Mouse (Mus musculus): Measurements from ENCODE around the gene Adgre1.
"Not testable (repeated sequence)": the region's sequence is repeated elsewhere in the genome, so short reads cannot be mapped to it uniquely, and the experiment has no call there.

Gene Adgre1

DNA sequence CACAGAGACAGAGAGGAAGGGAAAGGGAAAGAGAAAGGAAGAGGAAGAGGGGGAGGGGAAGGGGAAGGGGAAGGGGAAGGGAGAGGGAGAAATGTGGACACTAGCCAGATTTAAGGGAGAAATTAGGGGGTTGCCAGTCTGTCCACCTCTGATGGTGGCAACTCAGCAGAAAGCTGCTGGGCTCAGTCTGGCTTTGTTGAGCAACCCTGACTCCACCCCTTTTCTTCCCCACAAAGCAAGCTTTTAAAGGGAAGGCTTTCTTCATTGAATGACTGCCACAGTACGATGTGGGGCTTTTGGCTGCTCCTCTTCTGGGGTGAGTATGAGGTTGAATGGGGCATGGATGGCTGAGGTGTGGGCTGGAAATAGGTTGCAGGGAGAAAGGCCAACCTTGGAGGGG lies at the start of gene Adgre1:
Adgre1 (plus strand) TSS at position 251 of the 400 bp plus-strand sequence.
- DNase-seq (ENCODE audit: low spot score) = no peak

DNA sequence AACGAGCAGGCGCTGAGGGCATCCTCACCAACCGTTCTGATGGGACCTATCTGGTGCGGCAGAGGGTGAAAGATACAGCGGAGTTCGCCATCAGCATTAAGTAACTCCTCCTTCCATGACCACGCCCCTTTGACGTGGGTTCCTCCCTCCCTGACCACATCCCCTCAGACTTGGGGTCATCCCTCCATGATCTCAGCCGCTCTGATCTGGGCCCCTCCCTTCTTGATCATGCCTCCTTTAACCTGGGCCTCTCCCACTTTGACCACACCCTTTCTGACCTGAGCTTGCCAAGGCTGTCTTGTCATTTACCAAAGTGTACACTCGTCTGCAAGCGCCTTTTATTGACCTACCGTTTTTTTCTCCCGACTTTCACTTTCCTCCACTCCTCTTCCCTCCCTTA lies 46.7 kb upstream of the Adgre1 start:
- DNase-seq (ENCODE audit: low spot score) = no peak

DNA sequence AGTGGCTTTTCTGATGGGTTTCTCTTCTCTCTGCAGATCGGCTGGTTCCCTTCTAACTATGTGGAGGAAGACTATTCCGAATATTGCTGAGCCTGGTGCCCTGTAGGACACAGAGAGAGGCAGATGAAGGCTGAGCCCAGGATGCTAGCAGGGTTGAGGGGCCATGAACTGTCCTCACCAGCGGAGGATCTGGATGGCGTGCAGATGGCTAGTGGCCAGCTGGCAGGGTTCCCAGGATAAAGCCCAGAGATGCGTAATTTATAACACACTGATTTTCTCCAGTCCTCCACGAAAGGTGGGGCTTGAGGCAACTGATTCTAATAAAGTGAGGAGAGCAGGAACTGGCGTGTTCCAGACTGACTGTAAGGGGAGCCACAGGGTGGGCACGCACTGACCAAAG lies 30.9 kb upstream of the Adgre1 start:
- DNase-seq (ENCODE audit: low spot score) = no peak

DNA sequence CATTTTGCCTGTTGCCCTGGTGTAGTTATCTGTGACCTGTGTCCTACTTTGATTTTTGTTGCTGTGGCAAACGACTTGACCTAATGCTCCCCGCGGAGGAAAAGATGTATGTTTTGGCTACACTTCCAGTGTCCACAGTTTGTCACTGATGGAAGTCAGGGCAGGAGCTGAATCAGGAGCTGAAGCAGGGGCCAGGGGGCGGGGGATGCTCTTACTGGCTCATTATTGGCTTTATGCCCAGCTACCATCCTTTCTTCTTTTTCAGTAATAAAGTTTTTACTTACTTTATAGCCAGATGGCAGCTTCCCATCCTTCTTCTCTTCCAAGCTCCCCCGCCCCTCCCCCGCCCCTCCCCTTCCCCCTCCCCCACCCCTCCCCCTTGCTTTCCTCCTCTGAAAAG lies 29.5 kb upstream of the Adgre1 start:
- DNase-seq (ENCODE audit: low spot score) = no peak

DNA sequence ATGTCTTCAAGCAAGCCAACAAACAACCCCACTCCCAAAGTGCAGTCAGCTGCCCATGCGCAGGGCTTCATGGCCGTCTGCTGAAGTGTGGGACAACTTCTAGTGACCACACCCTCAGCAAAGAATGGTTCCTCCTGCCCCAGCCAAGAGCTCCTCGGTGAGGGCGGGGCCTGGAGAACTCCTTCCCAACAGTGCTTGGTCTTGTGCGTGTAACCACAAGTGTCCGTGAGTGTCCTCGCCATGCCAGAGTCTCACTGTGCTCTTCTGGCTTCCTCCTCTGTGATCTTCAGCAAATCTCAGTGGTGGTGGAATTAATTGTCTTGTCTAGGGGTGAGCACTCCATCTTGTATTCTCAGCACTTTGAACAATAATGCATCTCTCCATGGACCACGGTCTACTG lies 27.5 kb upstream of the Adgre1 start:
- DNase-seq (ENCODE audit: low spot score) = no peak

DNA sequence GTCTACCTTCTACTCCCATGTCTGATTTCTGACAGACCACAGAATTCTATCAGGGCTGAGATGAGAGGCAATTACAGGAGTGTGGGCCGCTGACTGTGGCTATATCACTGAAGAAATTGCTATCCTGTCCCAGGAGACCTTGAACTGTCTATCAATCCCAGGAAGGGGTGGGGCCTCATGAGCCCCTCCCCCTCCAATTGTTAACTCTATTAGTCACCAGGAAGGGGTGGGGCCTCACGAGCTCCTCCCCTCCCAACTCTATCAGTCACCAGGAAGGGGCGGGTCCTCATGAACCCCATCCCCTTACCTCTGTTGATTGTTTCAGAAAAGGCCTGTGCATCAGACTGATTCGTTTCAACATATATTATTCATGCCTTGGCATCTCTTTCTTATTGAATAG lies 26.2 kb upstream of the Adgre1 start:
- DNase-seq (ENCODE audit: low spot score) = no peak

DNA sequence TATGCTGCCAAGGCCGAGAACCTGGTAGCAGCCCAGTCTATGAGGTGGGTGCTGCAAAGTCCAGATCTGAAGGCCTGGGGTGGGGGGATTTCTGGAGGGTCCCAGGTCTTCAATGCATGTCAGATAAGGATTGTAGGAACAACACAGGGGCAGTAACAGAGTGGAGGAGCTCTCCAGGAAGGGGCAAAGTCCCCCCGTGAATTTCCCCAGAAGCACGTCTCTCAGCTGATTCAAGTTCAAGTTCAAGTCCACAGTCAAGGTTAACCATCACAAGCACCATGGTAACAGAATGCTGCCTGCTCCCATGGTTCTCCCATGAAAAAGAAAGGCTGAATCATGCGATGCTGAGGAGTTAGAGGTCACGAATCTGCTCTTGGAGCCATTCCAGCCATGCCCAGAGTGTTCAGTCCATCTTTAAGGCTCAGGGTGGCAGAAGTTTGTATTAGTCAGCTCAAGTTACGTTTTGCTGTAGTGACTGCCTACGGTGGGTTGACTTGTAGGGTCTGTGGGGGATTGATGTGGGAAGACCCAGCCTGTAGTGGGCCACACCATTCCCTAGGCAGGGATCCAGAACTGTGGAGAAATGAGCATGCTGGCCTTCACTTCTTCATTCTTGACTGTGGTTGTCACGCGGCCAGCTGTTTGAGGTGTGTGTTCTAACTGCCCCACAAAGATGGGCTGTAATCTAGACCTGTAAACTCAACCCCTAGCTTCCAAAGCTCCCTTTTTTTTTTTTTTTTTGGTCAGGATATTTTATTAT lies 24.3 kb upstream of the Adgre1 start:
- no peak for DNase-seq (ENCODE audit: low spot score)

DNA sequence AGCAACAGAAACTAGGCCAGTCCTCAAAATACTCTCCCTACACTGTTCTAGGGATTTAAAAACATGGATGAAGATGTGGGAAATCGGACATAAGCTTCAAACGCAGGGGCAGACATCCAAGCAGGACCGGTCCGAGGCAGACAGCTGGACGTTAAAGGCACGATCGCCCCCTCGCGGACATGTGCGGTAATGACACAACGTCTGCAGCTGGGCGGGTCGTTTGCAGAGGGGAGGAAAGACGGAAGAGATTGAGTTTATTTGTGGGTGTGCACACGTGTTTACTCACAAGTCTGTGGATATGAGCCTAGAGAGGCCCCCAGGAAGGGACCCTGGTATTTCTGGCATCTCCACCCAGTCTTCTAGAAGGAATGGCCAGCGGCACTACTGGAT lies 23.7 kb upstream of the Adgre1 start:
- DNase-seq (ENCODE audit: low spot score) = peak; percentile 82

DNA sequence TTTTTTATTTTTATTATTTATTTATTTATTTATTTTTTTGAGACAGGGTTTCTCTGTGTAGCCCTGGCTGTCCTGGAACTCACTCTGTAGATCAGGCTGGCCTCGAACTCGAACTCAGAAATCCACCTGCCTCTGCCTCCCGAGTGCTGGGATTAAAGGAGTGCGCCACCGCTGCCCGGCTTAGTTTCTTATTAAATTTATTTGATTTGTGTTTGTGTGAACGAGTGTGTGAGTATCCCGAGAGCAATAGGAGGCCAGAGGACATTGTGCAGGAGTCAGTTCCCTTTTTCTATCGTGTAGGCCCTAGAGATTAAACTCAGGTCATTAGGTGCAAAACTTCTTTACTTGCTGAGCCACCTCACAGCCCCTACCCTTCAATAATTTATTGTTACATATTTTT lies 23.3 kb upstream of the Adgre1 start:
- not testable (repeated sequence) for DNase-seq (ENCODE audit: low spot score)

DNA sequence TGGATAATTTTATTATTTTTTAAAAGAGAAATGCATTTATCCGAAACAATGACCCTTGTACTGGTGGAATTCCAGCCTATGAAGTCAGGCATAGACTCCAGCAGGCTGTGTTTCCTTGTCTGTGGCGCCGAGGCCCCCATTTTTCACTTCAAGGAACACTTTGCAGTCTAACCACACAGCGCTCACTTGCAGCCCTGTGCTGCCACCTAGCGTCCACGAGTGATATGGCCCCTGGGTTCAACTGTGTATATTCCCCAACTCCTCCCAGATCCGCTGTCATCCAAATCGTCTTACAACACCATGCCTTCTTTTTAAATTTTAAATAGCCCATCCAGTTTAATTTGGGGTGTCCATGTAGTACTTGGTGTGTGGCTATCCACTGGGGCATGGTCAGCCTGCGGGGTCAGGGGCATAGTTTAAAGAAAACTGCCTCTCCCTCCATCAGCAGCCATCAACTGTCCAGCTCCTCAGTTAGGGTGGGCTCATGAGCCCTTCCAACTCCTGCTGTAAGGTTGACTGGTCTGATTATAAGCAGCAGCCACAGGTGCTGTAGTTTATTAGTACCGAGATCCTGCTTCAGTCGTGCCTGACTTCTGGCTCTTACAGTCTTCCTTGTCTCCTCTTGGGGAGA lies 22.7 kb upstream of the Adgre1 start:
- peak; percentile 95 for DNase-seq (ENCODE audit: low spot score)

DNA sequence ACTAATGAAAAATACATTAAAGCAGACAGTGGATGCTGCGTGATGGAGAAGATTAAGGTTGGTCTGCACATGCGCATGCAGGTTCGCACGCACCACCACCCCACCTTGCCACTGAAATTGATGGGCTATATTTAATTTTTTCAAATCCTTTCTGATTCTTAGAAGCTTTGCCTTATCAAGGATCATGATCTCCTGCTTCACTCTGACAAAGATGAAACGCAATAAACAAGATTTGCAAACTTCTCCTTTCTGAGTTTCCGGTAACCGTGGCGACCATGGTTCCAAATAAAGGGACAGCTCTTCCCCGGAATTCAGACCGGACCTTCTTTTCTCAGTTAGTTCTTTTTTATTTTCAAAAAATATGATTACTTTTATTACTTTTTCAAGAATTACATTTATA lies 20.5 kb upstream of the Adgre1 start:
- no peak for DNase-seq (ENCODE audit: low spot score)

DNA sequence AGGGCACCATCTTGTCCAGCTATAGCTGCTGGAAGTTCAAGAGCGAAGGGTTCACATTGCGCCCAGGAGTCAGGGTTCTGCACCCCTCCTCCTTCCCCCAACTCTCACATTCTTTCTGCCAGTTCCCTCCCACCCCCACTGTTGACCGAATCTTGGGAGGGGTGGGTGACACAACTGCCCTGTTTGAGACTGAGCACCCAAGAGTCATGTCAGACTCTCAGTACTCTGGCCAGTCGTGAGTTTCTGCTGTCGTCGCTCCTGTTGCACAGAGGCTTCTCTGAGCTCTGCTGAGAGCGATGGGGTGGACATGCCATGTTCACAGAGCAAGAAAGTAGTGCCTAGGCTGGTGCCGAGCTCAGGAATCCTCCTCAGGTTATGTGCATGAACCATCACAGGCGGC lies 19.2 kb upstream of the Adgre1 start:
- DNase-seq (ENCODE audit: low spot score) = no peak

DNA sequence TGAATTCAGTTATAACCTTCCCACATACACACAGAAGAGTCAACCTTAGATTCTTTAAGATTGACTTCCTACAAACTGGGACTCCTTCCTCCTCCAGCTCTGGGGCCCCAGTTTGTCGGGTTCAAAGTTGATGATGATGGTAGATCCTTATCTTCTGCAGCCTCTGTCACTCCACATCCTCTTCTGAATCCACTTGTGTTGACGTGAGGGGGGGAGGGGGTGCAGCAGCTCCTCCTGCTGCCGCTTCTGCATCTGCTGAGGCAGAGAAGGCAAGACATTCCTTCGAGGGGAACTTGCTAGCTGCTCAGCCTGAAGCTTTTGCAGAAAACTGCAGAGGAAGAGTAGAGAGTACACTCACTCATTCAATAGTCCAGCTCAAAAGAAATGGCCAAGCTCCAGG lies 16.9 kb upstream of the Adgre1 start:
- DNase-seq (ENCODE audit: low spot score) = no peak

DNA sequence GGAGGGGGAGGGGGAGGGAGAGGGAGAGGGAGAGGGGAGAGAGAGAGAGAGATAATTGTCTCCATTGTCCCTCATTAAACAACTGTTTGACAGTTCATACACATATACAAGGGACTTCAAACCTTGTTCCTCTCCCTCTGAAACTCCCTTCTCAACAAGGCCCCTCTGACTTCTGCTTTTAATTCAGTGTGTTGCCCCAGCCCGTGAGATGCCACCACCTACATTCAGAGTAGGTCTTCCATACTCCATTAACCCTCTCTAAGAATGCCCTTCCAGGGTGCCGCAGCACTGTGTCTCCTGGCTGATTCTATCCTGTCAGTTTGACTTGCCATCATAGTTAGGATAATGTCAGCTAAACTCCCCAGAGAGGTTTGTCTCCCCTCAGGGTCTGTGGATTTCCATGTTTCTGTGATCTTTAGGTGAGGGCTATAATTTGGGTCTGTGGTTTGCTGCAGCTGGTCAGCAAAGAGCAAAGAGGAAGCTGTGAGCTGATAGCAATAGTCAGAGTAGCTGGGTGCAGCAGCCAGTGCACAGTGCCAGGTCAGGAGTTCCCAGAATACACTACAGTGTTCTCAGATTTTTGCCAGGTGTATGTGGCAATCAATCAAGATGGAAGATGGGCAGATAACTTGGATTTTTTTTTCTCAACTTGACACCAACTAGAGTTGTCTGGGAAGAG lies 14.3 kb upstream of the Adgre1 start:
- DNase-seq (ENCODE audit: low spot score) = no peak

DNA sequence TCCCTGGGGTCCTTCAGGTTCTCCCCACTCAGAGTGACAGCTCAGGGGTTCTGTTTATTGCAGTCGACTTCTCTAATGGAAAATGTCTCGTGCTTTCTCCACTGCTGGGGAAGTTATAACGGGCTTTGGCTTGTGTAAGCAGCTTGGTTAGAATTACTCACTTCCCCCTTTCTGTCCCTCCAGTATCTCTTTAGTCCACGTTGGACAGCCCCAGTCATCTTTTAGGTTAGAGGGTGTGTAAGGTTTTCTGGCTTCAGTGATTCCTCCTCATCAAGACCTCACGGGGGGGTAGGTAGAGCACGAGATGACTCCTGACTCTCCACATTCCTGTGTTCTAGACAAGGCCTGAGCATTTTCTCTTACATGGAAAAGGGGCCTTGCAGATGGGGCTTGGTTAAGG lies 11.5 kb upstream of the Adgre1 start:
- peak; percentile 20 for DNase-seq (ENCODE audit: low spot score)

DNA sequence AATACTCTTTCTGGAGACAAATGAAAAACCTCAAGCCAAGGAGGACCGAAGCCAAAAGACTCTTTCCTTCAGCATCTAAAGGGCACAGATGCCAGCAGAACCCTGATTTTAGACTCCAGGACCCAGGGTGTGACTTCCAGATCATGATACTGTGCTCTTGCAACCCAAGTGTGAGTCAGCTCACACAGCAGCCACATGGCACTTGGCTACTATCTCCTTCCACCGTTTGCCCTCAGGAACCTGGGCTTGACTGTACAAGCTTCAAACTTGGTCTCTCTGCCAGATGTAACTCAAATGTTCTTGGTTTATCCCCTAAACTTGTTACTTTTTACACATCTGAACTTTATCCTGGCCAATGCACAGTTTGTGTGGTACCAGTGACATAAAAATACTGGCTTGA lies 10.7 kb upstream of the Adgre1 start:
- DNase-seq (ENCODE audit: low spot score) = no peak

DNA sequence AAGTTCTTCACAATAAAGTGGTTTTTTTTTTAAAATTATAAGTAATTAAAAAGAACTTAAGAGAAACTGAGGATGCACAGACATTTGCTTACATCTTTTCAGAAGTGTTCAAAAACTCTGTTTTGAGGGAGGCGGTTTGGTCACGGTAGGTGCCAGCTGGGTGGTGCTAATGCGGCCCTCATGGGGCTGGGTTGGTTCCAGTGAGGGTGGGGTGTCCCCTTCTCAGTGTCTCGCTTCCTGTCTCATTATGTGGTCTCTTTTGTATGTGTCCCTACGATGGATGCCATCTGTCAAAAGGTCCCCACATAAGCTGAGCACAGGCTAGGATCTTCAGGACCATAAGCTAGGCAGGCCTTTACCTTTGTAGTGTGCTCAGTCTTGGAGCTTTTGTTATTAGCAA lies 9.4 kb upstream of the Adgre1 start:
- DNase-seq (ENCODE audit: low spot score) = no peak

DNA sequence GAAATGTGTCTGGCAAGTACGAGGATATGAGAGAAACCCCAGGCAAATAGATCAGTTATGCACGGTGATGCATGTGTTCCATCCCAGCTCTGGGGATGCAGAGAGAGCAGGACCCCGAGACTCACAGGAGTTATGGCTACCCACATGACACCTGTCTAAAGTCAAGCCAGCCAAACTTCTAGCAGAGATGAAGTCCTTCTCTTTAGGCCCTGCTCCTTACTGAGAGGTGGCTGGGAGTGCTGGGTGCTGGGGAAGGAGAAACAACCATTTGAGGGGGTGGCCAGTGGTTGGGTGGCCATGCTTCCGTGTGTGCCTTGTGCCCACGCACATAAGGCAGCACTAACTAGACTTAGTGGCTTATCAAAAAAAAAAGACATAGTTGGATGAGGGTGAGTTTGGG lies 8.3 kb upstream of the Adgre1 start:
- no peak for DNase-seq (ENCODE audit: low spot score)

DNA sequence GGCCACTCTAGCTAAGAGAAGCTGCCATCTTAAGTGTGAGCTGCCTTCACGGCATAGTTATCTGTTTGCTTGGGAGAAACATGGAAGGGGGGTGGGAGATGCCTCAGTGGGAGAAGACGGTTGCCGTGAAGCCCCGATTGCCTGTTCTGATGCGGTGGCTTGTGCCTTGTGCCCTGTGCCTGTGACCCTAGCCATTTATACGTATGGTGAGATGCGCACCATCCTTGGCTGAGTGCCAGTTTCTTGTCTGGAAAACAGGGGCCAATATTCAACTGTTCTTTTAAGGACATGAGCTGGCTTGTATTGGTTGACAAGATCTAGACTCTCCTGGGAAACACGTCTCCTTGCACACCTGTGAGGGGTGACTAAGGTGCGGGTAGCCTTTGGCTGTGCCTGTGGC lies 7.4 kb upstream of the Adgre1 start:
- DNase-seq (ENCODE audit: low spot score) = no peak

DNA sequence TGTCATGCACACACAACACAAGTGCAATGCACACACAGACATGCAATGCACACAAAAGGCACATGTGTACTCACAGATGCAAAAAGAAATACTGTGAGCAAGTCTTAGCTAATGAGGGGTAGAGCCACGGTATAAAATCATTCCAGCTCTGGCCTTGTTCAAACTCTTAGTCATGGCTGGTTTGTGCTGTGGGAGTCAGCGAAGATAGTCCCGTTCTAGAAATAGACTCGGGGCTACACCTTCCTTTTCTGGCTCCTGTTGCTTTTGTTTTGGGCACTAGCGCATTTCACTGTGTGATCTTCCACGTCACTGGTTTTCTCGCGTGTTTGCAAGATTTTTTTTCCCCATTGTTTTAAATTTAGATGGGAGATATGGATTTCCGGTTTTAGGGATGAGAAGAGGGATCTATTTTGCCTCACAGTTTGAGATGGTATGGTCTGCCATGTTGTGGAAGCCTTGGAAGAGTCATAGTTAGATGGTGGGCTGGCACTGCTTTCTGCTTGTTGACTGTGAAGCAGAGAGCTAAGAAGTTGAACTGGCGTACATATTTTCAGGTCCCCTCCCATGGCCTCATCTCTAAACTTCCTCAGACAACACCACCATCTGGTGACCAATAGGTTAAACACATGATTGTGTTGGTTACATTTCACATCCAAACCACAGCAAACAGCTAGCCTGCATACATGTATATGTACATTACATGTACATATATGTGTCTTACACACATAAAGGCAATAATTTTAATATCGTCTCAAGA lies 1.2 kb downstream of the Adgre1 start:
- no peak for DNase-seq (ENCODE audit: low spot score)
